Comparison of ENCODE assay signal across 10 mouse cellular contexts in genomic region chr14:20400071-20400470, GRCm38 (mm10). TPM values are rescaled to one million over a fixed set of nuclear protein-coding genes. Genes with fewer than 3 reads are reported as not detected.
DNase-seq lines count a peak whose midpoint lies in the region; ATAC-seq and TF ChIP-seq lines count a peak whose summit lies in the region.
"Had no signal": no experiment of that assay in that cellular context is flagged by ENCODE, and none has a peak within 500 bp of the region (broad histone marks: within the 10 kb centered on the region; RNA-seq: fewer than 3 reads in every experiment).

No protein-coding gene starts in this region.

- H3K27me3 ChIP-seq in heart, embryonic 12.5 days (replicated peaks) = no peaks in the 10 kb centered on the region; the same call in 1 of the 2 replicates
- H3K27me3 ChIP-seq in lung, embryonic 14.5 days (ENCODE audit: insufficient read depth, low read length) = no peaks in the 10 kb centered on the region
- H3K27me3 ChIP-seq: embryonic facial prominence, embryonic 15.5 days; limb, embryonic 15.5 days had no signal

- no peak for ATAC-seq in heart, embryonic 12.5 days (ENCODE audit: insufficient number of reproducible peaks, low FRiP score)
- ATAC-seq in erythroblast, adult 5-6 weeks (replicated peaks; ENCODE audit: low FRiP score, poor library complexity, severe bottlenecking) = peak; percentile 92
- no peak for ATAC-seq in lung, embryonic 14.5 days (ENCODE audit: insufficient read depth)

- H3K9me3 ChIP-seq in heart, embryonic 12.5 days (replicated peaks) = no peaks in the 10 kb centered on the region
- H3K9me3 ChIP-seq in lung, embryonic 14.5 days (ENCODE audit: low read depth, low read length) = no peaks in the 10 kb centered on the region
- H3K9me3 ChIP-seq: embryonic facial prominence, embryonic 15.5 days; limb, embryonic 15.5 days had no signal

- H3K9ac ChIP-seq in heart, embryonic 12.5 days = no peak overlapping the region
- H3K9ac ChIP-seq in lung, embryonic 14.5 days = no peak overlapping the region
- H3K9ac ChIP-seq: embryonic facial prominence, embryonic 15.5 days; limb, embryonic 15.5 days had no signal

- 42% methylated on average over 1 of the region's 1 CpGs for WGBS in heart, embryonic 12.5 days
- 40% methylated on average over 1 of the region's 1 CpGs for WGBS in lung, embryonic 14.5 days

- no peak overlapping the region for H3K4me3 ChIP-seq in heart, embryonic 12.5 days
- H3K4me3 ChIP-seq in lung, embryonic 14.5 days (ENCODE audit: low read depth, low read length) = no peak overlapping the region
- H3K4me3 ChIP-seq: embryonic facial prominence, embryonic 15.5 days; limb, embryonic 15.5 days had no signal

- H3K4me2 ChIP-seq in heart, embryonic 12.5 days = no peak overlapping the region
- H3K4me2 ChIP-seq in lung, embryonic 14.5 days = no peak overlapping the region
- H3K4me2 ChIP-seq: embryonic facial prominence, embryonic 15.5 days; limb, embryonic 15.5 days had no signal

- H3K4me1 ChIP-seq in heart, embryonic 12.5 days (replicated peaks) = no peaks in the 10 kb centered on the region
- H3K4me1 ChIP-seq in lung, embryonic 14.5 days (ENCODE audit: insufficient read depth) = no peaks in the 10 kb centered on the region
- H3K4me1 ChIP-seq: embryonic facial prominence, embryonic 15.5 days; limb, embryonic 15.5 days had no signal

- H3K36me3 ChIP-seq in heart, embryonic 12.5 days = no peaks in the 10 kb centered on the region
- no peaks in the 10 kb centered on the region for H3K36me3 ChIP-seq in lung, embryonic 14.5 days (ENCODE audit: insufficient read depth)
- H3K36me3 ChIP-seq: embryonic facial prominence, embryonic 15.5 days; limb, embryonic 15.5 days had no signal

- intact Hi-C loops in heart, postnatal 14 days (cut with DNase I) = loop anchor here (10.0 kb wide), 1 partner anchor 165 kb away; no protein-coding TSS in a partner anchor

- no peak overlapping the region for H3K27ac ChIP-seq in heart, embryonic 12.5 days (ENCODE audit: poor library complexity, severe bottlenecking)
- no peak overlapping the region for H3K27ac ChIP-seq in lung, embryonic 14.5 days (ENCODE audit: low read depth)
- H3K27ac ChIP-seq: embryonic facial prominence, embryonic 15.5 days; limb, embryonic 15.5 days had no signal

- peak; percentile 25 to 49 for DNase-seq in heart, postnatal 14 days
- DNase-seq in 3T3-L1 (ENCODE audit: low read depth, low spot score) = peak; percentile 69
- peak; percentile 64 for DNase-seq in CD4-positive, CD25-positive, alpha-beta regulatory T cell, adult 2 months (ENCODE audit: low read depth, low spot score)
- peak; percentile 62 for DNase-seq in lung, embryonic 14.5 days
- DNase-seq in frontal cortex, postnatal 14 days (ENCODE audit: low spot score in 2 of 2) = no peak
- DNase-seq in right cerebral cortex, postnatal 36 days (ENCODE audit: low spot score in 2 of 2) = no peak

- TF ChIP-seq CTCF in lung, embryonic 14.5 days (IDR thresholded peaks at IDR 0.05; ENCODE audit: low read depth) = peak; percentile 60

RNA-seq across cellular contexts. Expression of gene Mrps16, which starts 6.6 kb away (rescaled TPM):
- 10 to 100 TPM; 64.9 to 68.5 TPM for total RNA-seq in heart, postnatal 14 days (2021)
- 87.0 and 88.7 TPM in 2 replicates for polyA plus RNA-seq in heart, embryonic 12.5 days (2016; fragmentation: Nextera tagmentation; extraction: Ambion mirVana)
- total RNA-seq in erythroblast, adult 5-6 weeks (2015; ENCODE audit: low replicate concordance) = 12.9 and 16.1 TPM in 2 replicates
- 5.0 and 14.6 TPM in 2 replicates for total RNA-seq in erythroblast, adult 5-6 weeks (2017; ENCODE audit: low replicate concordance)
- 93.5 and 96.8 TPM in 2 replicates for polyA plus RNA-seq in lung, embryonic 14.5 days (2014; fragmentation: Nextera tagmentation; extraction: Ambion mirVana)

RNA-seq across cellular contexts. Expression of gene Dnajc9, which starts 11.4 kb away (rescaled TPM):
- 10 to 100 TPM; 12.2 to 15.2 TPM for total RNA-seq in heart, postnatal 14 days (2021)
- polyA plus RNA-seq in heart, embryonic 12.5 days (2016; fragmentation: Nextera tagmentation; extraction: Ambion mirVana) = 97.6 and 99.1 TPM in 2 replicates
- total RNA-seq in erythroblast, adult 5-6 weeks (2015; ENCODE audit: low replicate concordance) = 30.5 and 30.9 TPM in 2 replicates
- 51.7 and 71.7 TPM in 2 replicates for total RNA-seq in erythroblast, adult 5-6 weeks (2017; ENCODE audit: low replicate concordance)
- polyA plus RNA-seq in lung, embryonic 14.5 days (2014; fragmentation: Nextera tagmentation; extraction: Ambion mirVana) = 165 and 183 TPM in 2 replicates

RNA-seq across cellular contexts. Expression of gene Cfap70, which starts 52.0 kb away (rescaled TPM):
- under 1 TPM; 0.12 to 0.27 TPM for total RNA-seq in heart, postnatal 14 days (2021)
- not detected in 2 replicates for polyA plus RNA-seq in heart, embryonic 12.5 days (2016; fragmentation: Nextera tagmentation; extraction: Ambion mirVana)
- total RNA-seq in erythroblast, adult 5-6 weeks (2015; ENCODE audit: low replicate concordance) = 1.3 TPM in 2 replicates
- 0.09 TPM in 1 of 2 replicates, not detected in the other for total RNA-seq in erythroblast, adult 5-6 weeks (2017; ENCODE audit: low replicate concordance)
- 0.12 and 0.82 TPM in 2 replicates for polyA plus RNA-seq in lung, embryonic 14.5 days (2014; fragmentation: Nextera tagmentation; extraction: Ambion mirVana)

RNA-seq across cellular contexts. Expression of gene Fam149b, which starts 52.1 kb away (rescaled TPM):
- 10 to 100 TPM; 32.1 to 34.7 TPM for total RNA-seq in heart, postnatal 14 days (2021)
- 25.7 and 29.2 TPM in 2 replicates for polyA plus RNA-seq in heart, embryonic 12.5 days (2016; fragmentation: Nextera tagmentation; extraction: Ambion mirVana)
- total RNA-seq in erythroblast, adult 5-6 weeks (2015; ENCODE audit: low replicate concordance) = 12.5 and 23.2 TPM in 2 replicates
- 5.5 and 10.5 TPM in 2 replicates for total RNA-seq in erythroblast, adult 5-6 weeks (2017; ENCODE audit: low replicate concordance)
- 42.8 and 44.4 TPM in 2 replicates for polyA plus RNA-seq in lung, embryonic 14.5 days (2014; fragmentation: Nextera tagmentation; extraction: Ambion mirVana)

RNA-seq across cellular contexts. Expression of gene Ecd, which starts 52.1 kb away (rescaled TPM):
- 10 to 100 TPM; 25.1 to 32.2 TPM for total RNA-seq in heart, postnatal 14 days (2021)
- polyA plus RNA-seq in heart, embryonic 12.5 days (2016; fragmentation: Nextera tagmentation; extraction: Ambion mirVana) = 37.4 and 37.5 TPM in 2 replicates
- total RNA-seq in erythroblast, adult 5-6 weeks (2015; ENCODE audit: low replicate concordance) = 10.2 and 10.9 TPM in 2 replicates
- total RNA-seq in erythroblast, adult 5-6 weeks (2017; ENCODE audit: low replicate concordance) = 9.1 and 10.2 TPM in 2 replicates
- 56.8 and 60.6 TPM in 2 replicates for polyA plus RNA-seq in lung, embryonic 14.5 days (2014; fragmentation: Nextera tagmentation; extraction: Ambion mirVana)

Comparison
In these comparisons a context has a peak if more than half of its experiments do, and no peak if none do; other contexts are left out.
1. DNase-seq: peak in heart, postnatal 14 days (2 of 2), 3T3-L1 (single experiment), CD4-positive, CD25-positive, alpha-beta regulatory T cell, adult 2 months (single experiment) and lung, embryonic 14.5 days (single experiment); none in frontal cortex, postnatal 14 days (0 of 2) and right cerebral cortex, postnatal 36 days (0 of 2).